Mouse (Mus musculus) fibroblast of lung, adult 2 months (primary cell): ENCODE results near the gene Malrd1.
"Not testable (repeated sequence)": the region's sequence is repeated elsewhere in the genome, so short reads cannot be mapped to it uniquely, and the experiment has no call there.

Source experiments
- DNase-seq: peaks from one replicate; pipeline ENCODE4 v3.0.0-alpha.2; 2011; ENCODE audit warnings: low read depth

The Malrd1 gene

DNA sequence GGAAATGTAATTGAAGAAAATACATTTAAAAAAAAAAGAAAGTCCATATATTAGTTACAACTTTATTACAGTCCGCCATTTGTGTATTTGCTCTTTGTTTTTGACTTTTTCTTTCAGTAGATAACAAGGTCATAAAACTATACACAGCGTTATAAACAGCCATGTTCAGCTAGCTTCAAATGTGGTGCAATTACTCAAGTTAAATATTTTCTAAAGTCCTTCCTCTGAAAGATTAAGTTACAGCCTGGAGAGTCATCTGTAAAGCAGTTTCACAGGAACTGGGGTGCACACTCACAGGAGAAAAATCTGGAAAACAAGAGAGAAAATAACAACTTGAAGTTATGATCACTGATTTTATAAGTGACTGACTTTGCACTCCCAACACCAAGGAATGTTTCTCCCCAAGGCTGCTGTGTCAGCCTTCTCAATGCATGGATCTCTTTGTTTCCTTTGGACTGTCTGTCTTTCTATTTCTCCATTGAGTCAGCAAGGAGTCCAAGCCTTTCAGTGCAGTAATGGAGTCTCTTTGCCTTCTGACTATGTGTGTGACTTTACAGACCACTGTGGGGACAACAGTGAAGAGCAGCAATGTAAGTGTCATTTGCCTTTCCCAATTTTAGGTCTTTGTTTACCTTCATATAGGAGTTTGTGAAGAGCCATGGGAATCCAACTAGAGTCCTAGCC is at the start of gene Malrd1:
Gene Malrd1, plus strand, starts transcription at position 239 of the 684 bp plus-strand sequence.
- no peak for DNase-seq

DNA sequence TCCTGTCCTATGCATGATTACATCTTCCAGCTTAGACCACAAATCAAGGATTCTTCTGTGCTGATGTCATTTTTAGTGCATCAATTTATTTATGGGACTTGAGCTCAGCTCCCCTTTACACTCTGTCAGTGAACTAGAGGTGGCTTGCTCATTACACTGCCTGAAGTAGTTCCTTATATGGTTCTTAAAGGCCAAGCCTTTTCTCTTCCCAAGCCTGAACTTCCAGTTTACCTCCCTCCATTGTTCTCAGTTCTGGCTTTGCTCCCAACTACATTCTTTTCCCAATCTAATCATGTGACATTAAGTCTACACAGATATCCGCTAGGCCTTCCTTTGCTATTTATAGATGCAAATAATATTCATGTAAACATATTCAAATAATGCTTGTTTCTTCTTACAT is 12.4 kb downstream of the Malrd1 start:
- DNase-seq, result no peak

DNA sequence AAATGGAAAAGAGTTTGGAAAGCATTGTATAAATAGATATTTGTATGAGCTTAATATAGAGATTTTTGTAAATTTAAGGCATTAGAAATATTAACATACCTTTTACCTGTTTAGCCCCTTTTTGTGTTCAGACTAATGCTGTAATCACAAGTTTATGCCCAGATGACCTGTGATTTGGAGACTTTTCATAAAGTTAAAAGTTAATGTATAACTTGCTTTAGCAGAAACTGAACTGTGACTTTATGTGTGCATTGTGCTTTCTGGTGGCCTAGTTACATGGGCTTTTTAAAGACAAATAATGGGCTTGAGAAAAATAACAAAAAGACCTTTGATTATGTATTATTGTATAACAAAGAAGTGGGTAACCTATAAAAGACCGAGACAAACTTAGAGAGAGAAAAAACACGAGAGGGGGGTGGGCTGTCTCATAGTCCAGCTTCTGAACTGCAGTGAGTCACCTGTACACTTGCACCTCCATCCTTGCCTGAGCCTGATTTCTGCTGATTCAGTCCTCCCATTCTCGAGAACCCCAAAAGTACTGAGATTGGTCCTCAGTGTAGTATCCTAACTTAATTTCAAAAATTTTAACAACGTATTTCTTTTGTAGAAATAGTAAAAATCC is 87.2 kb downstream of the Malrd1 start:
- DNase-seq, result no peak

DNA sequence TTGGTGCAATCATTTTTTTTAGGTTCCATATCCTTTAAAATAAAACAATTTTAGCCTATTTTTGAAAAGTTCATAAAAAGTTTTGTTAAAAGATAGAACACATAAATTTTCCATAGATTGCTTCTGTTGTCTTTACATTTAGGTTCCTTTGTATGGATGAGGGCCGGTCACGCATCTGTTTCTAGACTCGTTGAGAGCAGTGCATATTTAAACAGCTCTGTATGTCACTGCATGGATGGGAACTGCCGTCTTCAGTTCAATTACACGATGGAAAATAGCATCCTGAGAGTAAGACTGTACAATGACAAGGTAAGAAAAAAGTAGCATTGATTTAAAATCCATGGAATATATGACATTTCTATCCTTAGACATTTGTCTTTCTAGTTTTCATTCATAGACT is 87.7 kb downstream of the Malrd1 start:
- DNase-seq, result no peak

DNA sequence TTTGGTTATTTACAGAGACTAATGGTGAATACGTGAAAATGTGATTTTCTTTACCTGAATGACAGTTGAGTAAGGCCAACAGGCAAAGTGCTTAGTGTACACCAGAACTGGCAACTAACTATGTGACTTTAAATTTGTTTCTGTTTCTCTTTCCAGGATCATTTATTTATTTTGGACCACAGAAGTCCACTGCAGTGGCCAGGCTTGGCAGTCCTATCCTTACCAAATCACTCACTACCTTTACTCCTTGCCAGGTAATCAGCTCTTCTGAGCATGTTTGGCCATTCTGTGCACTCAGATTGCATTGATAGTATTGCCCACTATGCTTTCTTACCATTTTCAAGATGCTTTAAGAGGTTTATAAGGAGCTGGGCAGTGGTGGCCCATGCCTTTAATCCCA is 109.5 kb downstream of the Malrd1 start:
- no peak for DNase-seq

DNA sequence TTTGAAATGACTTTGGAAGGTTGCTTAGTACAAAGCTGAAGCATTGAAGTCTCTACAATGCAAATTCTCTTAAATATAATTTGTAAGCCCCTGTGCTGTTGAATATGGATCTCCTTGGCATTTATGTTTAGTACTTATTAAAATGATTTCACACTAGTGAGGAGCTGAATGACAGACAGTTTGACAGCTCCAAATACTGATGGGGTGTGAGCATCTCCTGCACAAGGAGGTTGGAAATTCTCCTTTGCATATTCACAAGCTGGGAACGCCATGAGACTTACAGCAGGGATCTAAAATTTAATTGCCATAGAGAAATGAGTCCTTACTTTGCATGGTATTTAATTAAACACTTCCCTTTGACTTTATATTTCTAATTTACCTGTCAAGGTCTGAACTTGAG is 117.6 kb downstream of the Malrd1 start:
- no peak for DNase-seq

DNA sequence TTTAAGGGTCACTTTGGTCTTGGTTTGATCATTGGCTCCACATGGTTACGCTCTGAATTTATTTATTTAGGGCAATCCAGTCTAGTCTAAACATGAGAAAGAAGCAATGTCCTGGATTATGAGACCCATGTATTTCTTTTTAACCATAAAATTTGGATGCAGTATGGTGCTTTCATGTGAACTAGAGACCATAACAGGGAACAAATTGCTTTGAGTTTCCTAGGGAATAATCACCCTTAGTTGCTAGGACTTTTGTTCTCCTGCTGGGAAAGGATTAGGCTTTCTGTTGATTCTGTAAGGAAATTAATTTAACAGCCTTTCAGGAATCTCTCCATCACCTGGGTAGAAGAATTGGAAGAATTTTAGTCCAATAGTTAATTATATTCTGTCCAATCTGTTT is 130.1 kb downstream of the Malrd1 start:
- no peak for DNase-seq

DNA sequence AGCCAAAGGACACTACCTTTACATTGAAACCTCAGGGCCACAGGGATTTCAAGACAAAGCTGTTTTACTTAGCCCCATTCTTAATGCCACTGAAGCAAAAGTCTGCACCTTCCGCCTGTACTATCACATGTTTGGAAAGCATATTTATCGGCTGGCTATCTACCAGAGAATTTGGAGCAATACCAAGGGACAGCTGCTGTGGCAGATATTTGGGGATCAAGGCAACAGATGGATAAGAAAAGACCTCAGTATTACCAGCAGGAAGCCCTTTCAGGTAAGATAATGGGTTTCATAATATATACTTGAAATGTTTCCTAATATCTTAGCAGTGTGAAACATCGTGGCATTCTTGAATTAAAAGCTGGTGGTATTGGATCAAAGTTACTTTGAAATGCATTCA is 176.7 kb downstream of the Malrd1 start:
- no peak for DNase-seq

DNA sequence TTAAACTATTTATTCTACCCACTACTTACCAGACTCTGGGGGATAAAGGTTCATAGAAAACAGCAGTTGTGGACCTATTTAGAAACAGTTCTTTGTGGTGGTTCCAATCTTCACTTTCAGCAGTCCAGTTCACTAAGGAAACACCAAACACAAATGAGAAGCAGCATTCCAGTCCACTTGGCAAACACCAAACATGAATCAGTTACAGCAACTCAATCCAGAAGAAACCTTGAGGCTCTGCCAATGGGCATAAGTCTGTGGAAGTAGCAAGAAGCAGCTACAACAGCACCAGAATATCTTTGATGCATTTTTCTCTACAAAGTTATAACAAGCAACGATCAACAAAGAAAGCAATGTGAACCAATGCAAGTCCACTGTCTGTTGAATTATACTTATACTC is 214.7 kb downstream of the Malrd1 start:
- DNase-seq, result no peak

DNA sequence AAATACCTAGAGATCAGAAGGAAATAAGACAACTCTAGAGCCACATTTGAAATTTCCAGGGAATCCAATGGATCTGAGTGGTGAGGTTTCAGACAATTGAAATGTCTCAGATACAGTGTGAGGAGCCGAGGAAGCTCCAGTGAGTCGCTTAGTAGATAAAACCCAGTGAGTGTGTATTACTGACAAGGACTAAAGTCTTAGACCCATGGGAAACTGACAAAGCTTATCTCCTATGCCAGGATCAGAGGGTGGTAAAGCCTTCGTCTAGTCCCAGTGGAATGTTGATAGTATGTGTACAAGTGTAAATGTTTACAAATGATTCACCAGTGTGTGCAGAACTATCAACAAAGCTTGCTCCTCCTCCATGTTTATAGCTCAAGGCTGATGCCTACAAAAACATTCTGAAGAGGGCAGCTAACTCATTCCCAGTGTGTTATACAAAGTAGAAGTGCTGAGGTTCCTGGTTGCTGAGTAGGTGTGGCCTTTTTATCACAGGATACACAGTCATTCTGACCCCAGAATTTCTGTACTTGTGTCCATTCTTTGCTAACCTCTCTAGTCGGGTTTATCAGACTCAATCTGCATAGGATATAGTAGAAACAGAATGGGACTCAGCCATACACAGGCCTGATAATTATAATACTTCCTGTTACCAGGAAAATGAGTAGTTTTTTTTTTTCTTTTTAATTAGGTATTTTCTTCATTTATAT is 218.9 kb downstream of the Malrd1 start:
- no peak for DNase-seq

DNA sequence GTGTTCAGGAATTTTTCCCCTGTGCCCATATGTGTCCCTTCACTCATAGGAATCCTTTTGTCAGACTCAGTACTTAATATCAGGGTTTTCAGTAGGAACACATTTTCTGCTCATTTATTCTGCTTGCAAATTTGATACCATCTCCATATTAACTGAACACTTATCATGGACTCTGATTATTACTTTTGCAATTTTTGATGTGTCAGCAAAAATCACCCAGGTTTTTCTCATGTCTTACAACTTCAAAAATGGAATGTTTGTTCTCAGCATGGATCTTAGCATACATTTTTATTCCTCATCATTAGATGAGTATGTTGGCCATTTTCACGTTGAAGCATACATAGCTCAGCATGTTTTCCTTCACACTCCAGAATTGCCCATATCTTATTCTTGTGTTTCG is 258.5 kb downstream of the Malrd1 start:
- no peak for DNase-seq

DNA sequence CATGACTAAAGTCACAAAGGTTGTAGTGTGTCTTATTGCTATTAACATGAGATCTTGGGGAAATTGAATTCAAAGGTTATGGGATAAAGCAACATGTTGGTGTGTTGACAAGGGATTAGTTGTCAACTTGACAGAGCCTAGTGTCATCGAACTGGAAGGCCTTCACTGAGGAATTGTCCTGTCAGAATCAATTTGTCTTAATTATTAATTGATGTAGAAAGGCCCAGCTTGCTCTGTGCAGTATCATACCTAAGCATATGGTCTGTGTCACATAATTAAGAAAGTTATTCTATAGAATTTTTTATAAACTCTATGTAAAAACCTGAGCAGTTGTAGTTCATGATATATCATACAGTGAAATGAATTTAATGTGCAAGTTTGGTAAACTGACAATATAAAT is 289.4 kb downstream of the Malrd1 start:
- DNase-seq, result no peak

DNA sequence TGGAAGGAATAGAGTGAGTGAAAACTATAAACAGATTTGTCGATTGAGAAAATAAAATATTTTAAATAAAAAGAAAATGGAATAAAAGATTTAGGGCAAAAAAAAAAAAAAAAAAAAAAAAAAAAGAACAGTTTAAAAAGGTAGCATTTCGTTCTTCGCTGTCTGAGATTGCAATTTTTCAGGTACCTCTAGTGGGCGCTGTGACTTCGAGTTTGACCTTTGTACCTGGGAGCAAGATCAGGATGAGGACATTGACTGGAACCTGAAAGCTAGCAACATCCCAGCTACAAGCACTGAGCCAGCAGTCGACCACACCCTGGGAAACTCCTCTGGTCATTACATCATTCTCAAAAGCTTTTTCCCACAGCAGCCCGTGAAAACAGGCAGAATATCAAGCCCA is 343.1 kb downstream of the Malrd1 start:
- no peak for DNase-seq

DNA sequence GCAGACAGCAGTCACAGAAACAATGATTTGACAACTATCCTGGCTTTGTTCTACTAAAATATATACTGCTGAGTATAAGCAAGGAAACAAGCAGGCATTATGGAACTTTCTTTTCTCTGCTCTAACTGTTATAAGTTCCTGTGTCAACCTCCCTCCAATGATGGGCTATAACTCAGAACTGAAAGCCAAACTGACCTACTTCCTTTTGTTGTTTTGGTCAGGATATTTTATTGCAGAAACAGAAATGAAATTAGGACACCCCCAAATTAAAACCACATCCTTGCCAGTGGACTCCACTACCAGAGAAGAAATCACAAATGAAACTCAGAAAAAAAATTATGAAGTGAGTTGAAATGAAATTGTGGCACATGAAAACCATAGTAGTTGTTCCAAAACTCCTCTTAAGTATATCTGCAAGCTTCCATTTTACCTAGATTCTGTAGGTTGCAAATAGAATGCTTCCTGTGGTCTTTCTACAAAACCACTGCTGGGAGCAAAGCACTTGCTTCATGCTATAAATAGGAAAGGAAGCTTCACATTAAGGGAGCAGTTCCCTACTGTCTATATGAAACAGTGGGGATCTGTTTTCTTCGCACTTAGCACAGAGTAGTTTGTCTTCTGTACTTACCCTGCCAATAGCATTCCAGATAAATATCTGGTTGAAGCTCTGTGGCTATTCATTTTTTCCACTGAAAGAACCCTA is 367.3 kb downstream of the Malrd1 start:
- DNase-seq, result no peak

DNA sequence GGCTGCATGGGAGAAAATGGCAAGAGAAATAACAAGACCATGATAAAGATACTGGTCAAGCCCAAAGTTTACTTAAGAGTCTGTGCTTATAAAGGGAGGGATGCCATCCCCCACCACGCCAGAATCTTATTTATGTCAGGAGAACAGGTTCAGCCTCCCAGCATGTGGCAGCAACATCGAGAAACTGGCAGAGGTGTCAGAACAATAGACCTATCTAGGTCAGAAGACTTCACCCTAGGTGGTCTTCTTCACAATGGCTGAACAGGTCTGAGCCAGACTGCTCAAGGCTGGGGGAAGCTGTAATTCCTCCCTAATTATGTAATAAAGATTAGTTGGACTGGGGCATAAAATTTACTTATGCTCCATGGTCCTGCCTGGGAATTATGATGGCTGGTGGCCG is 399.2 kb downstream of the Malrd1 start:
- no peak for DNase-seq

DNA sequence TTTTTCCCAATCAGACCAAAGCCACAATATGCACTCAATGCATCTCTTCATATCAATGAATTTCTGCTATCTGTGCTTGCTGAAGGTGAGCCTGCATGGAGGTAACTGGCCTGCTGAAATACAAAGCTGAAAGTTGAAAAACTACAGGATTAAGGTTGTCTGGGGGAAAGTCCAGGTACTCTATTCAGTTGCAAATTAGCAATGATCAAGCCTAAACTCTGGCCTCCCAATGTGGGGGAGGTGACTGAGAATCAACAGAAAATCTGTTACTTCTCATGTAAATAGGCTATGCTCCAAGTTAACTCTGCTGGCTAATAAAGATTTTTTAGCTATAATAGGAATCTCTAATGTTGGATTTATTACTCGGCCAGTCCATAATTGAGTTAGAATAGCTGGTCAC is 399.8 kb downstream of the Malrd1 start:
- no peak for DNase-seq

DNA sequence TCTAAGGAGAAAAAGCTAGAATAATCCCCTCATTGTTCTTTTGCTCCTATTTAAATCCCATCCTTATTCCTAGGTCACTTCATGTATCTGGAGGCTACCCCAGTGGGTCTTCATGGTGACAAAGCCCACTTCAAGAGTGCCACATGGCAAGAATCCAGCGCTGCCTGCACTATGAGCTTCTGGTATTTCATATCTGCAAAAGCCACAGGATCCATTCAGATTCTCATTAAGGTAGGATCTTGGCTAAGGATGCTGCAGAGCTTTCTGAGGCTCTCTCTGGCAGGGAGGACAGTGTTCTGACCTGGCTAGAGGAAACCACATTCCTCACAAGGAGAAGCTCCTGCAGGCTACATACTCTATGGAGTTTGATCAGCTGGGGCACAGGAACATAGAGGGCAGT is 405.2 kb downstream of the Malrd1 start:
- DNase-seq, result no peak

DNA sequence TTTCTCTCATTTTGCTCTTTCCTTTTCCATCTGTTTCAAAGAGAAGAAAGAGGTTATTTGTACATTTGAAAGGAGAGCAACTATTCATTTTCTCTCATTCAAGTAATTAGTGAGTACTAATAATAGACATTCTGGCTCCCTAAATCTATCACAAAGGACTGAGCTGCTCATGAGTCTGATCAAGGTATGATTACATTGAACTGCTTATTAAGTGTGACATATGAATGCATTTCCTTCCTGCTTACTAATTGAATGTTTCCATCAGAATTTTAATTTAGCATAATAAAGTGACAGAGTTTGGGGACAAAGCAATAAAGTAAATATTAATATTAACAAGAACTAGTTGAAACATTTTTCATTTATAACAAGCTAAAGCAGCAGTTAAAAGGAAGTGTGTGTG is 405.6 kb downstream of the Malrd1 start:
- DNase-seq, result no peak

DNA sequence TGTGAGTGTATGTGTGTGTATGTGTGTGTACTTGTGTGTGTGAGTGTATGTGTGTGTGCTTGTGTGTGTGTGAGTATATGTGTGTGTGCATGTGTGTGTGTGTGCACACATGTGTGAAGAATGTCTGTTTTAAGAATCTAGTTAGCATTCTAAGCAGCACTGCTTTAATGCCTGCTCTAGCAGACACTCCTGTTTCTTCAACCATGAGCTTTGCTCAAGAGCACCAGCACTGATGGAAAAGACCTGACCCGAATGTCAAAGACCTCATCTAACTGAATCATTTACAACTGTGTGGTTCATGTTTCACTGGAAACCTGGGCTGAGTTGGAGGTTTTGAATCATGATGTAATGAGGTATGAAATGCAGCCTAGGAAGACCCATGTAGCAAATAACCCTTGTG is 406.1 kb downstream of the Malrd1 start:
- no peak for DNase-seq

DNA sequence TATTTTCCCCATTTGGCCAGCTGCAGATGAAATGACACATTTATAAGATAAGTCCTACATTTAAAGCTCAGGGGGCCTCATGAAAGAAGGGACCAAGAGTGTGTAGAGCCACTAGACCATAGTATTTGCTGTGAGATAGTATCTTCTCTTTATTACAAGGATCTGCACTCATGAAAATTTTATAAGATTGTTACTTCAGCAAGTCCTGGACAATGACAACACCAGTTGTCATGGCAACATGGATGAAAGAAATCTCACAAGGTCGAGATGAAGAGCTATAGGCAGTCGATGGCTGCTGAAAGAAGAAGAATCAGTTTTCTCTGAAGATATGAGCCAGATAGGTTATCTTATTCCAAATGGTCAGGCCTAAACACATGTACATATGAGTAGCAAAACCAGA is 476.6 kb downstream of the Malrd1 start:
- no peak for DNase-seq

DNA sequence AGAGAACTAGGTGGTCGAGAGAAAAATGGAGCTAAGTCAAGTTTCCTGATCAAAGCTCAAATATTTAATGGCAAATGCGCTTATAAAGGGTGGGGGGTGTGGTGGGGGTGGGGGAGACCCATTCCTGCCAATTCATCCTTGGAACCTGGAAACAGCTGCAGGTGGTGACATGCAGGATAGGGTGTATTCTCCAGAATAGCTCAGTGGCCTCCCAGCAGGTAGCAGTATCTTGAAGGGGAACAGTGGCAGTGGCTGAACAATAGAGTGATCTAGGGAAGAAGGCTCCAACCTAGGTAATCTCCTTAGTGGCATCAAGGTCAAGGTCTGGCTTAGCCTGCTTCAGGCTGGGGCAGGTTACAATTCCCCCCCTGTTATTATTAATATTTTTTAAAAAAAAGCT is 490.8 kb downstream of the Malrd1 start:
- not testable (repeated sequence) for DNase-seq

DNA sequence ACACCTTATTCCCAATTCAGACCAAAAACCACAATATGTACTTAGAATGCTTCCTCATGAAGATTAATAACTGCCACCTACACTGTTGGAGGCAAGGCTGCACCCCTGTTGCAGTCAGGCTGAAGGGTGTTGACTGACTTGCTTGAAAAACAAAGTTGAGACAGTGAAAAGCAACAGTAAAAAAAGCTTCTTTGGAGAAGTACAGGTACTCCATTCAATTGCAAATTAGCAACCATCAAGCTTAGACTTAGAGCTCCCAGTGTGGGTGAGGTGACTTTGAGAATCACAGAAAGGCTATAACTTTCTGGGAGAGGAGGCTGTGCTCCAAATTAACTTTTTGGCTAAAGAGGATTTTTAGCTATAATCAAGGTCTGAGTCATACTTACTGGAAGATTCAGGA is 491.4 kb downstream of the Malrd1 start:
- DNase-seq, result not testable (repeated sequence)

DNA sequence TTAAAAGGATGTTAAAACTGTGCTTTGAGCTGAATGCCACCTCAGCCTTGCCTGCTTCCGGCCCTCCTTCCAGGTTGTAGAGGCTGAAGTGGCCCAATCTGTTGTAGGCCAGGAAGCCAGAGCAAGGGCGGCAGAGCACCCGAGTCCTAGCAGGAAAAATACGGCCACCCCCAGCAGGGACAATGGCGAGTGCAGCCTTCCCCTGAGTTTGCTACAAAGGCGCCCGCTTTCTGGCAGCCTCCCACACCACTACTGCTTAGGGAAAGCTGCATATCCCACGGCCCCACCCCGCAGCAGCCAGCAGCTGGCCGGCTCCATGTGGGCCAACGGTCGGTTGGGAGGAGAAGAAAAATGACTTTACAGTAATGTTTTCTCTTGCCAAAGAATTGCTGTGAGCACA is 503.5 kb downstream of the Malrd1 start:
- DNase-seq, result no peak
